Mouse (Mus musculus) embryo, embryonic 11.5 days (tissue): ENCODE data around the gene Mrpl37.

Experiments
- DNase-seq: peaks from one replicate; pipeline ENCODE4 v3.0.0-alpha.2; 2012; ENCODE audit warnings: low read depth, low spot score

Mrpl37 gene

DNA sequence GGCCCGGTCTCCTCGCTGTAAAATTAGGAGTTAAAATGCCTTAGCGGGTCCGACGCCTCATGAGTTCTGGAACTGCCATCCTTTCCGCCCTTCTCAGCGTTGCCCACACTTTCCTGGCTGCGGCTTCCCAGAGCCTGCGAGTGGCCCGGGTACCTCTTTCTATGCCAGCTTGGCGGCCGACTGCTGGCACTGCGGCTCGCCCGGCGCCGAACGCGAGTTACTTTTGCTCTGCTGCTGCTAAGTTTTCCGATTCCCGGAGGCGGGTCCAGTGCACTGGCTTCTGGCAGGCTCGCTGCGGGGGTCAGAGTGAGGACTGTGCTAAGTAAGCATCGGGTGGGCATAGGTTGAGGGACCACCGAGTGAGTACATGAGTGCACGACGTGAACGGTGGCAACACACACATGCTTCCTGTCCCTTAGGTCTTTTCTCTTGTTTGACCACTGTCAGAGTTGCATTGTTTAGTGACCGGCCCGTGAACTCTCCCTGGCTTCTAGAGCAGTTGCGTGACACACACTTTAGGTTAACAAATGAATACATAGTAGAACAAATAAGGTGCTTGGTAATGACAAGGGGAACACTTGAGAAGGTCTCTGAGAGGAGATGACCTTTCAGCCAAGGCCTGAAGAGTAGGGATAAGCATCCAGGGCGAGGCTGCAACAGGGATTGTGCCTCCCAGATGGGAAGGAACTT, 628 bp upstream of the Mrpl37 start:
- DNase-seq = no peak

DNA sequence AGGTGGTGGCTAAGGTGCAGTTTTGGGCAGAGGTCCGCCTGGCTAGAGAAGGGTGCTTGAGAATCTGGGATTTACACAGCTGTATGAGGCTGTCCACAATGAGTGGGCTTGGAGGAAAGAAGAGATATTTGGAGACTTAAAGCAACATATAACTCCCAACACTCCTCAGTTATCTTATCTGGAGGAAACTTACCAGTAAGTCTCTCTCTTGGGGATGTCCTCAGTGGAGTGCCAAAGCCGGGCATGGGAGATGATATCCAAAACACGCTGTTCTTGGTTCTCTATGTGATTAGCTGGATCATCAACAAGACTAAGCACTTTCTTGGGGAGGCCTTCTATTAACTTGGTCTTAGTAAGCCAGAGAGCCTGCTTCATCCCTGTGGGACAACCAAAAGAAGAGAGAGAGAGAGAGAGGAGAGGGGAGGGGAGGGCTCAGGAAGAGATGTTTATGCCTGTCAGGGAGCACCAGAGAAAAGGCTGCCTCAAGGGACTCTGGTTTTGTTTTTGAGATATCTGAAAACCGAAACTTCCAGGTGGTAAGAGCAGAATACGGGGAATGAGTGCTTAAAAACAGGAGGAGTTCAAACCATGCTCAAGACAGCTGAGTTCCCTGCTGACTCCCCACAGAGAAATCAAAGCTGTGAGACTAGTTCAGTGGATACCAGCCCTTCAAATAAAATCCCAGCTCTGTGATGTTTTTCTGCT, 2.1 kb downstream of the Mrpl37 start:
- no peak for DNase-seq

DNA sequence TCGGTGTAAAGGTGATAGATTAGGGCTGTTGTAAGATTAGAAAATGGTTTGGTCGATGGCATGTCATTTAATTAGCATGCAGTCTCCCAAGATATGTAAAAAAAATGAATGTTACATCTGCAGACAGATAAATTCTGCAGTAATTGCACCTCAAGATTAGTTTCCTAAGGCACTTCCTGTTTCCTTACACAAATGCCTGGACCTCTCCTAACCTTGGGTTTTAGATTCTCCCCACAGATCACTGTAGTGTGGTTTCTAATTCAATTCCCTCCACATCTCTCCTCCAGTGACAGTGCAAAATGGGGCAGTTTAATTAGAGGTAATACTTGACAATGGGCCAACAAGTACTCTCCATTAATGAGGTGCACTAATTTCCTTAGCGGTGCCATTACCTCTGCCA, 3.5 kb downstream of the Mrpl37 start:
- no peak for DNase-seq

DNA sequence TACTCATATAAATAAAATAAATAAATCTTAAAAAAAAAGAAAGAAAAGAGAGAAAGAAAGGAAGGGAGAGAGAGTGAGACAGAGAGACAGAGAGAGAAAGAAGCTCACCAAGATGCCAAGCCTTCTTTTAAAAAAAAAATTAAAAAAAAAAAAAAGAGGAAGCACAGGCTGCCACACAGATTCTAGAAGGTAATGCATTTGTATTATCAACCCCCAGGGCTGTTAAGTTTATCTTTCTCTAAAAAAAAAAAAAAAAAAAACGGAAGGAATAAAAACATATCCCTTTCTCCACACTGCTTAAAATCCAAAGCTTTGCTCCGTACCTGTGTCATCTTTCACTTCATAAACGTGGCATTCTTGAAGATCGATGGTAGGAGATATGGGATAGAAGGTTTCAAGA, 5.1 kb downstream of the Mrpl37 start:
- DNase-seq = no peak

DNA sequence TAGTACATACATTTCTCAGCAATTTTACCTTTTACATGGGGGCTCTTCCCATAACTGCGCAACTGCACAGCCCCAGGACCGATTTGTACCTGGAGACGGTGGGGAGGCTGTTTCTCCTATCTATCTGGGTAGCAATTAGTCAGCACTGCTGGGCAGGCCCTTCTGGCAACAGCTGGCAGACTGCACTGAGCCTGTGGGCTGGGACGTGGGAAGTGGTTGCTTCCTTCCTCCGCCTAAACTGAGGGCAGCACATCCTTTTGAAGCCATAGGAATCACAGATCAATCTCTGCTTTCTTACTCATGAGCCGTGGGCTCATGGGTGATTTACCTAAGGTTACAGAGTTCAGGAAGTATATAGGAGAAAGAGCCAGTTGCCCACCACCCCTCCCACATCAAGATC, 7.9 kb downstream of the Mrpl37 start:
- no peak for DNase-seq

DNA sequence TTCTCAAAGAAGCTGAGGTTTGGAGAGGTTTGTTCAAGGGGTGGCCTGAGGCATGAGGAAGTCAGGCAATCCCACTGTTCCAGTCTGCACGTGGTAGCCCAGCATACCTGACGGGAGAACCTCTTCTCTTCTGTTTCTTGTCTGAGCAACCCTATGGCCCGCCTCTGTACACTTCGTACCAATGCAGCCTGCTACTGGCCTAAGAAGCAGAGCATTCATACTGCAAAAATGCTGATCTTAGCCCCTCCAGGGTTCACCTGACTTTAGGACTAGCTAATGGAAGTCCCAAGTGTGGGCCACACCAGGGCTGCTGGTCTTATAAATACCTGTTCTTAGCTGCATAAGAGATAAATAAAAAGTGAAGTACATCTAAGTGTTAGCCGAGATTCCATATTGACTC, 8.3 kb downstream of the Mrpl37 start:
- no peak for DNase-seq

DNA sequence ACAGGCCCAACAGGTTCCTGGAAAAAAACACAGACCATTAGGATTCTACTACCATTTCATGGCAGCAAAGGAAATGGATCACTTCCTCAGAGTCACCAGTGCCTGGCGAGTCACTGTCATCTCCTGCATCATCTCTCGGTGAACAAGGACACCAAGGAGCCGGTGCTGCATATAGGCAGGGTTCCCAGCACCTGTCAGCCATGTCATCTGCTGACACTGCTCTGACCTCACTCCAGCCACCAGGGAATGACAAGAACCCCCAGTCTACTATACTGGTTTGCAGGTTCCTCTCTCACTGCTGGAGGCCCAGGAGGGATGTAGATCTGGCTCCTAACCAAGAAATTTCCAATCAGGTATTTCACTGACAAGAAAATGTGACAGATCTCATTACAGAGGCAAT, 10.6 kb downstream of the Mrpl37 start:
- DNase-seq = no peak

DNA sequence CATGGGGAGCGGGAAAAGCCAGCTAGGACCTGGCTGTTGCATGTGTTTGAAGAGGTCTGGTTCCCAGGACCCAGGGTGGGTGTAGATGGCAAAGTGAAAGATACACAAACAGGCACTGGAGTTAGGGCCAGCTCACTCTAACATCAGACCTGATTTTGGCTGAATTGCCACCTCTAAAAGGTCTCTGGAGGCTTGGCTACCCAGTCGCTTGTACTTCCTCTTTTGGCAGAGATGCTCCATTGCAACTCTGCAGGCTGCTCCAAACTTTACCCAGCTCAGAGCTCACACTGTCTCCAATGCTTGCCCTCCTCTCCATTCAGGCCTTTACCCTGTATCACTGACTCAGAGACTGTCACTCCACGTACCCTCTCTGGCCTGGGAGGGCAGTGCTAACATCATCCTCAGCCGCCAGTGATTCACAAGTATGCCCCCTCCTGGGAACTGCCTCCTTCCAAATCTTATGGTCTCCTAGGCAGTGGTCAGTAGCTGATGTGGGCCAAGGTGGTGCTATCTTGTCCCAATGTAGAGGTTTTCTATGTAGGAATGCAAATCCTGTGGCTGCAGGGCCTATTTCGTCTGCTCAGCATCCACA, 13.6 kb downstream of the Mrpl37 start:
- no peak for DNase-seq

DNA sequence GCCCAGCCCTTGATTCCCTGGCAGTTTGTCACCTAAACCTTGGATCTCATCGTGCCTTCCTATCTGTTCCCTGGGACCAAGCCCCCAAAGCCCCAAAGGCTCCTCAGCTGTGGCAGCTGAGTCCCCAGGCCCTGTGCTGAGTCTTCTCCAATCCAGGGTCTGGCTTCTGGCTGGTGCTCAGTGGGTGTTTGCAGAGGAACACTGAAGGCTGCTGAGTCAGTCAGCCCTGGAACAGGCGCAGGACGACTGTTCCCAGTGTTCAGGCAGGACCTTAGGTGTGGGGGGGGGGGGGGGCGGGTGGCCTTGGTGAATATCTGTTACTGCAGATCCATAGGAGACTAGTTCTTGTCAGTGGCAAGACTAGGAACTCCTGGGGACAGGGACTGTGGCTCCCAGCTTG, 14.8 kb downstream of the Mrpl37 start:
- no peak for DNase-seq

DNA sequence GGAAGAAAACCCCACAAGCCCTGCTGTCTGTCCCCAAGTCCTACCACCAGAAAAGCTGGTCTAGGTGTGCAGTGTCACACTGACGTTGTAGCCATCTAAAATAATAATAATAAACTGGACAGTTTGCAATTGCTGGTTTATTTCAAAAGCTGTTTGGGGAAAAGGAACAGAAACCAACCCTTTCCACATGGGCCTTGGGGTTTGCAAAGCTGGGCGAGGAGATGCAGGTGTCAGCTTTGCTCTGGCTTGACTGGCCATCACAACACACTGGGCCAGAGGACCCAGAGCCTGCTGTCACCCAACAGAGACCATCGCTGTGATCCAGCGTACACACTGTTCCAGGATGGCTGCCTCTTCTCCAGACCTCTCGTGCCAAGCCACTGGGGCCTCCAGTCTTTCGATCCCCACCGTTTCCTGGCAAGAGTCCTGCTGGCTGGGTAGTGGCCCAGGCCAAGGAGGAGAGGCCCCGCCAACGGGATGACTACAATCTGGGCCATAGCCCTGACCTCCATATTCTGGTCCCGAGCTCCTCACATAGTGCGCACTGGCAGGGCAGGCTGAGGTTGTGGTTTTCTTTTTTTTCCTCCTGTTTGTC, 18.0 kb downstream of the Mrpl37 start:
- no peak for DNase-seq

DNA sequence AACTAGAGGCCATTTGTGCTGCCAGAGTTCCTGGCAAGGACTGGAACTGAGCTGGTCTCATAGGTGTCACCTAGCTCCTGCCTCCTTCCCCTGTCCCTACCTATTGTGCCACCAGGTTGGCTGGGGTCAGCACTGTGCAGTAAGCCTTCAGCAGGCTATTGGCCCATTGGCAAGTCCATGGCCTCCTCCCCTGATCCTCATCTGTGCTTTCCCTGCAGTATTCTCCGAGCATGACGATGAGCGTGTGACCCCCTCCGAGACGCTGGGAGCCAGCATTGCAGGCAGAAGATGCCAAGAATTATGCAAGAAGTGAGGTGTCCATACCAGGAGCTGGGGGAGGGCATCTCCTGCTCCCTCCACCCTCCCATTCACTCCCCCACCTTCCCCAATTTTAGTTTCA, 18.9 kb downstream of the Mrpl37 start:
- DNase-seq = no peak

DNA sequence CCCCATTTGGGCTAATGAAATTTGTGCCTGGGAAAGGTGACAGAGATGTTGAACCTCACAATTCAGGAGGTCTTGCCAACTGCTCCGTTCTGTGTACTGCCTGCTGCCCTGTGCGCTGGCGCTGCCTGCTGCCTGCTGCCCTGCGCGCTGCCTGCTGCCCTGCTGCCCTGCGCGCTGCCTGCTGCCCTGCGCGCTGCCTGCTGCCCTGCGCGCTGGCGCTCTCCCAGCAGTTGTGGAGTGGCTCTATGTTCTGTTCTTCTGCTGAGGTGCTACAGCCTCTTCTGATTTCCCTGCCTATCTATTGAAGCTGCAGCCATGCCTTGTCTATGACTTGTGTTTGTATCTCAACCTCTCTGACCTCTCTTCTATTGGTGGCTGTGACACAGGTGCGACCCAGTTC, 21.5 kb downstream of the Mrpl37 start:
- DNase-seq = no peak

DNA sequence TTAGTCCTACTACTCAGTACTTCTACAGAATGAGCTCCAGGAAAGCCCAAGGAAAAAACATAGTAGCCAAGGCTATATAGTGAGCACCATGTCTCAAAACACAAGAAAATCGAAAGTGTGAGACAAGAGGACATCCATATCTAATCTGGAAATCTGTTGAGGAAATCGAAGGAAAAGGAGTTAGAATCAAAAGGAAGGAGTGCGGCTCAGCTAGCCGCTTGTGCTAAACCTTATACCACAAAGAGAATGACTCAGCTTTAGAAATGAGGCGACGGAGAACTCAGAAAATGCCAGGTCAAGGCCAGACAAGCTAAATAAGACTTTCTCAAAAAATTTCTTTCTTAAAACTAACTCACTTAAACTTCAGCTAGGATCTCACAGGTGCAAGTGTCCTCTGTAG, 24.4 kb downstream of the Mrpl37 start:
- no peak for DNase-seq

DNA sequence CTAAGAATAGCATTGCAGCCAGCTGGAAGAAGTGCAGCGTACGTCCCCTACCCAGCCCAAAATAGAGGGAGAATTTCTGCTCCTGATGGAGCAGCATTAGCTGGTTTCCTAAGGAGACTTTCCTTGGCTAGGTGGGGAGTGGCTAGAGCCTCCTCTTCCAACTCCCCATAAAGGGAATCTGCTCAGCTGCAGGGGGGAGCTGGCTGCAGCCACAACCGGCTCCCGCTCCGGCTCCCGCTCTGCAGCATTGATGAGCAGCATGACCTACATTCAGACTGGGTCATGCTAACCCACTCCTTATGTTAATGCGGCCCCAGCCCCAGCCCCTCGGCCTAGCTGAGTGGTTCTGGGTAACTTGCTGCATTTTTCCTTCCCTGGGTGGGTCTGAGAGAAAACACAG, 27.4 kb downstream of the Mrpl37 start:
- DNase-seq = no peak

DNA sequence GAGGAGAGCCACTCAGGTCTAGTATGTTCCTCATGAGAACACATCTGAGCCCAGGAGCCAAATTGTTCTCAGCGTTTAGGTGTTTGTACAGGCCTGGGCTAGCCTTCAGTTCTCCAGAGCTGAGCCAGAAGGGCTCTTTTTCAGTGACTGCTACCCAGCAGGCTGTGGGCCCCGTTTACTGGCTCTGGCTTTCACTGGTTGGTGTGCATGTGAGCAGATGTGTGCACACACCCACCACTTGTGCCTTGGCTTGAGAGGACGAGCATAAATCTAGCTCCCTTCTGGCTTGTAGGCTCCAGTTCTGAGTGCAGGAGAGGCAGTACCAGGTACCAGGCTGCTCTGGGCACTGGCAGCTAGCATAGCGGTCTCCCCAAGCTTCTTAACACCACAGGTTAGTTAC, 28.4 kb downstream of the Mrpl37 start:
- no peak for DNase-seq

DNA sequence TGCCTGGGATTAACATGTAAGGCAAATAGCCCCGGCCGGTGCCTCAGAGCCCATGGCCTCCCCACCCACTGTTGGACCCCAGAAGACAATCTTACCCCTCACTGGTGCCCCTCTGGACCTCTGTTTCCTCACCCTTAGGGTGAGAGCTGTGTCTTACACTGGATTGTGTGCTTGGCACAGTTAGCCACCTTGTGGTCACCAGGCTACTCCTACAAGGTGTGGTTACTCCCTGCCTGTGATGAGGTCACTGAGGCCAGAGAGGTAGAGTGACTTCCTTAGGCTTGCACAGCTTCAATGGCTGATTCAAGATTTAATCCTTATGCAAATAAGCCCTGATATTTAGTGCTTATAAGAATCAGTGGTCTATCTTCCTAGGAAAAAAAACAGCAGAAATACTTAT, 29.7 kb downstream of the Mrpl37 start:
- DNase-seq = no peak

DNA sequence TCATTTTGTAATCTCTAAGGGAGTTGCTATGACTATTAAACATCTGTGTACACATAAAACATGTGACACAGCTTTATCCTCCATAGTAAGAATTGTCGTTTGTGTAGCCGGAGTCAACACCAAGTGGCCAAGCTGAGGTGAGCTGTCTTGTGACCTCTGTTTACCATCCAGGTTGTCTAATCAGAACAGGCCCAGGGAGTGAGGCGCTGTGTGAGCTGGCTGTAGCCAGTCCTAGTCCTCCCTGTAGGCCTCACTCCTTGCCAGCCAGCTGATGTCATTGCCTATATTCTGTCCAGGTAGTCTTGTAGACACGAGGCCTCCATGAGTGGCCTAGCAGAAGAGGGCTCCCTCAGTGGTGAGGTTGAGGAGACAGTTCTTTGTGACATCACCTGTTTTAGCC, 31.0 kb downstream of the Mrpl37 start:
- no peak for DNase-seq

DNA sequence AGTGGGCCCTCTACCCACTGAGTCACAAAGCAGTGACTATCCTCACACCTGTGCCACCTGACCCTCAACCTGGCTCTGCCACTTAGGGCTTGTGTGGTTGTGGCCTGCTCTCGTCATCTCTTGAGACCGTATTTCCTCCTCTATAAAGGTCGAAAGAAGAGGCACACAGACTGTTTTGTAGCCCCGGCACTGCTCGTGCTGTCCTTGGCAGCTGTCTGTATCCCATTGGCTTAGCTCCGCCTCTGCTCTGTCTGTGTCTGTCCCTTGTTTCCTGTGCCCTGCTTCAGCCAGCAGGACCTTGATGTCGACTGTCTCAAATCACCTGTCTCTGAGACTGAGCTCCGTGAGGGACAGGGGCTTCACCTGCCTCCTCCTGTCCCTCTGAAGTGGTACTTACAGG, 40.2 kb downstream of the Mrpl37 start:
- no peak for DNase-seq

DNA sequence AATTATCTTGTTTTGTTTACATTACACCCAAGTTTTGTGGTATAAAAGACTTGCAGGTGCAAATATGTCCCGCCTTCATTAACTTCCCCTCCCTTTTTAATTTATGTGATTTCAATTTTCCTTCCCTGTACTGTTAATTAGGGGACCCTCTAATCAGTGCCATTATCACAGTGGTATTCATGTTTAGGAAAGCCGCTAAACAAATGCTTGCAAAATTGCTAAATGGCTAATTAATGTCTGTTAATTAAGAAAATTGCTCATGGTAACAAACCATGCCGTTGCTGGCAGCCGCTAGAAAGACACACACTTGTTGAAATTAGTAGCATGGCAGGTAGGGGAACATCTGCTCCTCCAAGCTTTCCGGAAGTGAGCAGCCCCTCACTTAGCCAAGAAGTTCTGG, 41.3 kb downstream of the Mrpl37 start:
- no peak for DNase-seq

DNA sequence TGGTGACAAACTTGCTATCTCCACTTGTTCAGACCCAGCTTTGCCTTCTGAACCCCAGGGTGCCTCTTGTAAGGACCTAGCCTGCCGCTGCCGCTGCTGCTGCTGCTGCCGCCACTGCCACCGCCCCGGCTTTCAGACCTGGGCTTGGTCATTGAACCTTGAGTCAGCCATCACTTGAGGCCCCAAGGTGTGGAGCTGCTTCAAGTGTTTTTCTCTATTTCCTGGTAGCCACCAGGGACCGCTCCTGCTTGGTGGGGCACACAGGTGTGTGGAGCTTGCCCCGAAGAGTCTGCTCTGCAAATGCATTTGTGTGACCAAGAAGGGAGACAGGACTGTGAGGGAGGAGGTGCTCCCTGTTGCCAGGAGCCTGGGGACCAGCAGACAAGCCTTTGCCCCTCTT, 41.8 kb downstream of the Mrpl37 start:
- DNase-seq = no peak

DNA sequence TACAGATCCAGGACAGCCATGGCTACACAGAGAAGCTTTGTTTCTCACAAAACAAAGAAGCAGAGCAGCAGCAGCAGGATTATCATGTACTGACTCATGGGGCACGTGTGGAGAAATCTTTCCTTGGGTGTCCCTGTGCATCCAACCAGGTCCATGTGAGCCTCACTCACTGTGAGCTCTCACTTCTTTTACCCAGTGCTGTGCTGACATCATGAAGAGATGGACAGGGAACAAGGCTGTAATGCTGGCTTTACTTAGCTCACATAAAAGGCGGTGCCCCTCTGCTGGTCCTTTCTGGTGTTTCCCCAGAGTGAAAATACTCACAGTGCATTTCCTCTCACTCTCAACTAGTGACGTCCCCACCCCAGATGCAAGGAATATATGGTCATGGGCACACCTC, 45.2 kb downstream of the Mrpl37 start:
- no peak for DNase-seq

DNA sequence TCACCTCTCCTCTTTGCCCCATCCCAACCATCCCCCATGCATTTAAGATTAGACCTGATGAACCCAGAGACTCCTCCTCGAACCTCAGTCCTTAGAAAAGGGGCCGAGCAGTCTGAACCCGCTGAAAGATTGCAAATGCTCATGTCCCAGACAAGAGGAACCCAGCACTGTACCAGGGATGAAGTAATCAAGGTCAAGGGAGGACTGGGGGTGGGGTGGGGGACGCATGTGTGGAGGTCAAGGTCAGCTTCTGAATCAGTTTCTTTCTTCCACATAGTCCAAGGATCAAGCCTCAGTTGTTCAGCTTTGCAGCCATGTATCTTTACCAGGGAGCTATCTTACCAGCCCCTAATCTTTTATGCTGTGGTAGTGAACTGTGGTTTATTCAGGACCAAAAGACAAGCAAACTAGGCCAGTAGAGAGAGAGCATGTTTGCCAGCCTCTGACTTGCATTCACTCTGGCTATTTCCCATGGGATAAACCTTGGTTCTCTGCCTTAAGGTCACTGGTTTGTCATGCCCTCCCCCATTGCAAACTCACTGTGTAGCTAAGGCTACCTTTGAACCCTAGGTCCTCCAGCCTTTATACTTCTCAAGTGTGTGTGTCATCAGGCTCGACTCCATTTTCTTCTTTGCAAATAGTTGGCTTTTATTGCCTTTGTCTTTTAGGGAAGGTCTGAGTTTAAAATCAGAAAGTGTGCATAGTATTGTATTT, 46.2 kb downstream of the Mrpl37 start:
- DNase-seq = no peak
